Mouse (Mus musculus) intestine, embryonic 14.5 days (tissue): ENCODE results near the gene Rab11a. TPM values are rescaled to one million over a fixed set of nuclear protein-coding genes. Genes with fewer than 3 reads are reported as not detected.
"Not testable (repeated sequence)": the region's sequence is repeated elsewhere in the genome, so short reads cannot be mapped to it uniquely, and the experiment has no call there.

Experiments
- ATAC-seq: fragments of 200-750 bp; cut with Nextera tagmentation; replicated peaks from 2 replicates; pipeline ENCODE4 v1.8.0; 2017; ENCODE audit warnings: low read depth, moderate number of reproducible peaks, moderate TSS enrichment, moderate library complexity; ENCODE audit not compliant: low FRiP score, low TSS enrichment
- DNase-seq: peaks from one replicate; pipeline ENCODE4 v3.0.0-alpha.2; 2018; ENCODE audit warnings: low spot score
- H3K27ac ChIP-seq: fragments of 300-500 bp; sonication (generic); 2 replicates; pipeline ENCODE4 v1.5.1; 2014; ENCODE audit warnings: low read depth, mild to moderate bottlenecking, control low read depth
- H3K27me3 ChIP-seq: fragments of 300-500 bp; sonication (generic); replicated peaks from 2 replicates; pipeline ENCODE4 v1.6.1; 2014; ENCODE audit warnings: low read length, control low read depth; ENCODE audit not compliant: control insufficient read depth, insufficient read depth
- H3K36me3 ChIP-seq: fragments of 300-500 bp; sonication (generic); 2 replicates; pipeline ENCODE4 v1.6.1; 2014; ENCODE audit warnings: low read length, control low read depth; ENCODE audit not compliant: control insufficient read depth, insufficient read depth
- H3K4me1 ChIP-seq: fragments of 300-500 bp; sonication (generic); replicated peaks from 2 replicates; pipeline ENCODE4 v1.6.1; 2014; ENCODE audit warnings: low read length, control low read depth, mixed read lengths; ENCODE audit not compliant: control insufficient read depth, insufficient read depth
- H3K4me2 ChIP-seq: fragments of 300-500 bp; sonication (generic); 2 replicates; pipeline ENCODE4 v1.6.1; 2014; ENCODE audit warnings: low read length
- H3K4me3 ChIP-seq: fragments of 300-500 bp; sonication (generic); 2 replicates; pipeline ENCODE4 v1.5.1; 2014; ENCODE audit warnings: low read depth, low read length, control low read depth, mixed read lengths
- H3K9ac ChIP-seq: fragments of 300-500 bp; sonication (generic); 2 replicates; pipeline ENCODE4 v1.6.1; 2014; ENCODE audit warnings: mild to moderate bottlenecking, low read length
- H3K9me3 ChIP-seq: fragments of 300-500 bp; sonication (generic); 2 replicates; pipeline ENCODE4 v1.6.1; 2016; ENCODE audit warnings: low read length, control low read depth; ENCODE audit not compliant: control insufficient read depth
- WGBS: fragments of 180-500 bp; shearing (Covaris S2); extraction: QIAGEN DNeasy Blood & Tissue Kit; methylation state at CpG from one replicate; pipeline ENCODE4 v1.1.7; 2014; 5-methylcytosine and 5-hydroxymethylcytosine counted together
- polyA plus RNA-seq: library from polyadenylated mRNA; unstranded; fragments of >200 nt; fragmentation: Nextera tagmentation; extraction: Ambion mirVana; gene quantifications from 2 replicates; pipeline ENCODE4 v1.2.1, GENCODE M21; 2014

The Rab11a gene
- polyA plus RNA-seq, 1 experiment from 2014 or later, result 391 TPM

DNA sequence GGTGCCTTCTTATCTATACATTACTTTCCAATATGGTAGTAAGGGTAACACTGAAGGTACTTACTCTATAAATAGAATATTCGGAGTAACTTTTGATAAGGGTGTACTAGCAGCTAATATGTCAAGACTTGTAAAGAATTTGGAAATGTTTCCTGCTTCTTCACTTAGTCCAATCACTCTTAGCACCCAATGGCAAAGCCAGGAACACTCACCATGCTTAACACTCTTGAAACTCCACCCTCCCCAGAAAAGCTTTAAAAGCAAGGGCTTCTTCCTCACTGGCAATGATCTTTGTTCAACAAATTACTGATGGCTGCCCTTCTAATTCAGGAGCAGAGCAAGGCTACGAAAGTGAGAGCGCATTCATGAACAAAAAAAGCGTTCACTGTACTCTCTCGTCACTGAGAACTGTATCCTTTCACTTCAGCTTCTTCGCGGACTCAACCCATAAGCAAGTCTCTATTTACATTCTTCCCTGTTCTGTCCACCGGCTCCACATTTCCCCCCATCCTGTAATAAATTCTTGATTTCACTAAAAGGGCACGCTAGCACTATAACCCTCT, 1.4 kb downstream of the Rab11a start:
- Histone ChIP-seq H3K9me3 (no peaks in the 10 kb centered on the region), H3K4me1 (peaks cover 6% of the 10 kb centered on the region; the same call in 1 of the 2 replicates), H3K27me3 (no peaks in the 10 kb centered on the region), H3K4me3 (peak overlapping the region; percentile 95), H3K27ac (peak overlapping the region; percentile 85), H3K4me2 (peak overlapping the region; percentile 64), H3K9ac (peak overlapping the region; percentile 73), H3K36me3 (no peaks in the 10 kb centered on the region)
- DNase-seq (no peak), ATAC-seq (no peak)
- WGBS, result 9% methylated on average over 9 of the region's 9 CpGs

DNA sequence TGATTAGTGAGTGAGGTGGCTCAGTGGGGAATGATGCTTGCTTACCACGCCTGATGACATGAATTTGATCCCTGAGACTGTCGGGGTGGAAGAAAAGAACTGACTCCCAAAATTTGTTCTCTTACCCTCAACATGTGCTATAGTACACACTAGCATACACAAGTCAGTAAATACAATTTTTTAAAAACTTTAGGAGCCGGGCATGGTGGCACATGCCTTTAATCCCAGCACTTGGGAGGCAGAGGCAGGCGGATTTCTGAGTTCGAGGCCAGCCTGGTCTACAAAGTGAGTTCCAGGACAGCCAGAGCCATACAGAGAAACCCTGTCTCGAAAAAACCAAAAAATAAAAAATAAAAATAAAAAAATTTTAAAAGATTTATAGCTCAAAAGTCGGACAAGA, 2.6 kb downstream of the Rab11a start:
- H3K9ac ChIP-seq, H3K9me3 ChIP-seq, H3K4me3 ChIP-seq, ATAC-seq, H3K4me1 ChIP-seq, H3K27me3 ChIP-seq, H3K27ac ChIP-seq, H3K36me3 ChIP-seq, H3K4me2 ChIP-seq, DNase-seq: not testable (repeated sequence)
- 89% methylated on average over 7 of the region's 7 CpGs for WGBS

DNA sequence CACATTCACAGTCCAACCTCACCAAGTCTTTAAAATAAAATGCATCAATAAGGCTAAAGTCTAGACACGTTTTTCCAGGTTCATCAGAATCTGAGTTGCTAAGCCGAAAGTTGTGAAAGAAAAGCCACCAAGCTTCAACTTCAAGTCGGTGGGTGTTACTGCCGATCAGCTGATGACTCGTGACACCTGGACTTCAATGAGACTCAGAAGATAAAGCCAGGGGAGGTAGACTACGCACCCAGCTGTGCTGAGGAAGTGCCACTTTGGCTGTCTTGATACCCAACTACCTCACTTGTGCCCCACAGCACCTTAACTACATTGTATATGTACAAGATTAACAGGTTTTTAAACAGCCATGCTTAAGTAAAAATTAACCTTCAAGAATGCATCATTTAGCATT, 3.4 kb downstream of the Rab11a start:
- 67% methylated on average over 6 of the region's 6 CpGs for WGBS
- H3K4me2 ChIP-seq, result no peak overlapping the region
- H3K4me3 ChIP-seq, result no peak overlapping the region
- H3K9ac ChIP-seq, result no peak overlapping the region
- DNase-seq (no peak), ATAC-seq (no peak)
- H3K27ac ChIP-seq, result no peak overlapping the region
- no peaks in the 10 kb centered on the region for H3K27me3 ChIP-seq
- no peaks in the 10 kb centered on the region for H3K9me3 ChIP-seq
- no peaks in the 10 kb centered on the region for H3K36me3 ChIP-seq
- peaks cover 6% of the 10 kb centered on the region; the same call in 1 of the 2 replicates for H3K4me1 ChIP-seq

DNA sequence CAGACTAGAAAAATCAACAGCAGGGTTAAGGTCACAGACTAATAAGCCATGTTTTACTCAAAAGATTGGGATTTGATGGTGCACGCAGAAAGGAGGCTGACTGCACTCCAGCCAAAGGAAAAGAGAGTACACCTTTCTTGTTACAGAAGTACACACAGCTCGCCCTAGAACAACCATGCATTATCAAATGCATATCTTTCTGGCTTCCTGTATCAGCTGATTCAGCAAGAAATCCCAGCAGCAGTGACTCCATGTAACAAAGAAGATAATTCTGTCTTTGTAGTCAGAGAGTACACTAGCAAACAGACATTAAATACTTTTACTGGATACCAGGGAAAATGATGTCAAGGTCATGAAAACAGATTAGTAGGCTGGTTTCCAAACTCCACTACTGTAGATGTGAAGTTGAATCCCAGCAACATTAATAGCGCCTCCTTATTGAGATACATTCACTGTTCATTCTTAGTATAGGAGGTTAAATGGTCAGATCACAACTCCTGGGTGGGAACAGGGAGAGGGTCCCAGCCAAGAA, 6.5 kb downstream of the Rab11a start:
- Histone ChIP-seq H3K4me1 (peaks cover 4% of the 10 kb centered on the region; the same call in 1 of the 2 replicates), H3K27ac (no peak overlapping the region), H3K4me2 (no peak overlapping the region), H3K4me3 (no peak overlapping the region), H3K9ac (no peak overlapping the region), H3K9me3 (no peaks in the 10 kb centered on the region), H3K36me3 (peaks cover 20% of the 10 kb centered on the region), H3K27me3 (no peaks in the 10 kb centered on the region)
- ATAC-seq (no peak), DNase-seq (no peak)
- 87% methylated on average over 3 of the region's 3 CpGs for WGBS

DNA sequence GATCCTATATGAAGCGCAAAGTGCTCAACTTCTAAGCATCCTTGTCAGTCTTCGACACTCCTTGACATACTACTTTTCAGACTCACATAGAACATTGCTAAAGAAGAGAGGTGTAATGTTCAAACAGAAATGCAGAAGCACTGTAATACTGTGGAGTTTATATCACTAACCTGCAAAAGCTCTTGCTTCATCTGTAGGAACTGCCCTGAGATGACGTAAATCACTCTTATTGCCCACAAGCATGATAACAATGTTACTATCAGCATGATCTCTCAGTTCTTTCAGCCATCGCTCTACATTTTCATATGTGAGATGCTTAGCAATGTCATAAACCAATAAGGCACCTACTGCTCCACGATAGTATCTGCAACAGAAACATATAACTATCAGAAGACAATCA, 11.1 kb downstream of the Rab11a start:
- H3K4me1 ChIP-seq, result no peaks in the 10 kb centered on the region
- no peak for DNase-seq
- H3K9ac ChIP-seq, result no peak overlapping the region
- peaks cover 57% of the 10 kb centered on the region for H3K36me3 ChIP-seq
- WGBS, result 93% methylated on average over 5 of the region's 5 CpGs
- no peak overlapping the region for H3K4me2 ChIP-seq
- no peaks in the 10 kb centered on the region for H3K9me3 ChIP-seq
- H3K4me3 ChIP-seq, result no peak overlapping the region
- H3K27me3 ChIP-seq, result no peaks in the 10 kb centered on the region
- no peak for ATAC-seq
- H3K27ac ChIP-seq, result no peak overlapping the region

DNA sequence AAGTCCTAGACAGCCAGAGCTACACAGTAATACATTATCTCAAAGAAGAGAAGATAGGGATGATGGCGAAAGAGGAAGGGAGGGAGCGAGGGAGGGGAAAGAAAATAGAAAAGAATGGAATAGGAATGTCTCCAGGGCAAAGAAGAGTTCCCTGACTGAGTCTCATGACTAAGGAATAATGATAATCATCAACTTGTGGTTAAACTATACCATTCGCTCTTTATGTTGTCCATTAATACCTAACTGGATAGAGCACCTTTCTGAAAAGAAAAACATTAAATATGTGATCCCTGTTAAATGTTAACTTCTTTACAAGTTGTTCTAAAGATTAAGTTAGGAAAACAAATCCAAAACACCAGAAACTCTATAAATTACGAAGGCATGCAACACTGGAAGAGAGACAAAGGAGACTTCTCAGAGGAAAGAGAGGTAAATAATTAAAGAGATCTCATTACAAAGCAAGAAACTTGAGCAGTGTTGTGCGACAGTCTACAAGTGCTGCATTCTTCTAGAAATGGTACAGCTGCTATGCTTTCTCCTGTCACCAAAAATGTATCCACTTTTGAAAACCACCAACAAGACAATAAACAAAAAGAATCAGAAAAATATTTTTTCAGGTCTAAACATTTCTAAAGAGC, 17.9 kb downstream of the Rab11a start:
- Histone ChIP-seq H3K27ac (no peak overlapping the region), H3K27me3 (no peaks in the 10 kb centered on the region), H3K9ac (no peak overlapping the region), H3K36me3 (peaks cover 52% of the 10 kb centered on the region), H3K4me2 (no peak overlapping the region), H3K4me1 (no peaks in the 10 kb centered on the region), H3K9me3 (no peaks in the 10 kb centered on the region), H3K4me3 (no peak overlapping the region)
- no peak for DNase-seq
- ATAC-seq, result no peak
- 73% methylated on average over 5 of the region's 5 CpGs for WGBS

DNA sequence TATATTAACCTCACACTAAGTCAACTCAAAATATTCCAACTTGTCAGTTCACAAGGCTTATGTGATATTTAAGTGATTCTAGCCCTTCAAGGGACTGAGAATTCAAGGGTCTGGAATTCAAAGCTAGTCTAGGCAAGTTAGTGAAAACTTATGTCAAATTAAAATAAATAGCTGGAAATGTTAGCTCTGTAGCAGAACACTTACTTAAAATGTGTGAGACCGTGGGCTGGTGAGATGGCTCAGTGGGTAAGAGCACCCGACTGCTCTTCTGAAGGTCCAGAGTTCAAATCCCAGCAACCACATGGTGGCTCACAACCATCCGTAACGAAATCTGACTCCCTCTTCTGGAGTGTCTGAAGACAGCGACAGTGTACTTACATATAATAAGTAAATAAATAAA, 27.3 kb downstream of the Rab11a start:
- not testable (repeated sequence) for H3K4me2 ChIP-seq, H3K4me3 ChIP-seq, H3K27ac ChIP-seq, ATAC-seq, H3K4me1 ChIP-seq, H3K9me3 ChIP-seq, H3K27me3 ChIP-seq, DNase-seq, H3K9ac ChIP-seq
- H3K36me3 ChIP-seq, result peaks cover 37% of the 10 kb centered on the region
- whole genome bisulfite sequencing, result 80% methylated on average over 3 of the region's 5 CpGs

DNA sequence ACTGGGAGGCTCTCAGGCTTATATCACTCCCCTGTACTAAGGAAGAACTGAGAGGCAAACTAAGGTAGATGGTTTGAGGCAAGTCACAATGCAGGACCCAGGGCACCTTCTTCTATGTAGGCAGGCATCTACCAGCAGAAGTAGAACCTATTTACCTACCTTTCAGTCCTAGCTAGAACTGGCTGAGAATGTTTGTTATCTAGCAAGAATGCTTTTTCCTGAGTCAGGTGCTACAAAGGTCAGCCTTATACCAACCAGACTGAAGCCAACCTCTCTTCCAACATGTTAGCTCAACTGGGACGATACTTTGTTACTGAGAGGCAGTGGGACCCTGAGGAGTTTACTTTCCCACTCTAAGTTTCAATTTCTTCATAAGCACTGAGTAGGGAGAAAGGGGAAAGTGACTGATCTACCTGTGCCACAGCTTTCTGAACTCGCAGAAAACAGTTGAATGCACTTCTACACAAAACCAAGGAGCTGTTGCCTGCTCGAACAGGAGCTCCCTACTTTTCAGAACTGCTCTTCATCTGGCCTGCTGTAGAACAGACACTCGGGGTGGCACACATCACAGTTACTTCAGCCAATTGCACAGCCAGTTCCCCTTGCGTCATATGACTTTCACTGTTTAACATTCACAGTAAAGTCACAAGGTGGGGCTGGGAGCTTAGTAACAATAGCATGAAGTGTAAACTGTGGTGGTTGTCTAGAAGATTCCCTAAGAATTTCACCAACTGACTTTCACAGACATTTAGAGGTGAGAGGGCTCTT, 33.3 kb downstream of the Rab11a start:
- Histone ChIP-seq H3K27ac (no peak overlapping the region), H3K9ac (no peak overlapping the region), H3K4me1 (peaks cover 10% of the 10 kb centered on the region), H3K4me2 (no peak overlapping the region), H3K9me3 (no peaks in the 10 kb centered on the region), H3K4me3 (no peak overlapping the region), H3K27me3 (no peaks in the 10 kb centered on the region), H3K36me3 (peaks cover 34% of the 10 kb centered on the region)
- 84% methylated on average over 5 of the region's 5 CpGs for WGBS
- ATAC-seq (no peak), DNase-seq (peak; percentile 46)
